Mouse (Mus musculus) brain, adult 2 months (tissue): Measurements from ENCODE around the gene Opn4.

Source experiments
- DNase-seq: peaks from one replicate; pipeline ENCODE4 v3.0.0; 2011; ENCODE audit warnings: low read depth, low spot score

Gene Opn4

DNA sequence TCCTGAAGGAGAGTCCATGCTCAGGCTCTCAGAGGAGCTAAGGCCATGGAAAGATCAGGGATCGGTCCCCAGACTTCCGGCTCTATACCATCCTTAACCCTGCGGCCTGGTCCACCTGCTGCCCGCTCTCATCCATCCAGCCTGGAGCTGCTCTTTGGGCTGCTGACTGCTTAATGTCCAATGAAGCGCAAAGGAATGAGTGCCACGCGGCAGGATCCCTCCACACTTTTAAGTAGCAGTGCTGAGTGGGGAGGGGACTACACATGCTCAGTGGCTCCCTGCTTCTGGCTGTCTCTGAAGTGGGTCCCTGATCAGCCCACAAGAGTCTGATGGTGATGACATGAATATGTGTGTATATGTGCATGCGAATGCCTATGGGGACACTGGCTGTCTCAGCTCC is at the start of gene Opn4:
Opn4 (minus strand) TSS at position 202 of the 400 bp plus-strand sequence.
- no peak for DNase-seq

- no peak for DNase-seq
These were observed 48.0 kb upstream of the Opn4 start for GRCm38 (mm10) chr14:34647870-34648475.

GRCm38 (mm10) chr14:34644140-34644539 is 44.2 kb upstream of the Opn4 start:
- DNase-seq: peak; percentile 8

DNA sequence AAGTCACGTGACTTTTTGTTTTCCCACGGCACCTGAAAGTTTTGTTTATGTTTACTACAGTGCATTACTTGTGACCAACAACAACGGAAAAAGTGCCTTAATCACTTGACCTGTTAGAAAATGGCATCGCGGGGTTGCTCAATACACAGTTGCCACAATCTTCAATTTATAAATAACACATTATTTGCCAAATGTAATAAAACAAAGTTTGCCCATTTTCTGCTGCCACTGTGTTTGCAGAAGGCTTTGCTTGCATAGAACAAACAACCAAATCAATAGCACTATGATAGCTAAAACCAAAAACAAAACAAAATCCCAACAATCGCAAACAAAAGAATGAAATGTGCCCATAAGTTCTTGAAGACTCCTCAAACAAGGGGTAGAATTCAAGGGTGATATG is 35.8 kb upstream of the Opn4 start:
- no peak for DNase-seq

DNA sequence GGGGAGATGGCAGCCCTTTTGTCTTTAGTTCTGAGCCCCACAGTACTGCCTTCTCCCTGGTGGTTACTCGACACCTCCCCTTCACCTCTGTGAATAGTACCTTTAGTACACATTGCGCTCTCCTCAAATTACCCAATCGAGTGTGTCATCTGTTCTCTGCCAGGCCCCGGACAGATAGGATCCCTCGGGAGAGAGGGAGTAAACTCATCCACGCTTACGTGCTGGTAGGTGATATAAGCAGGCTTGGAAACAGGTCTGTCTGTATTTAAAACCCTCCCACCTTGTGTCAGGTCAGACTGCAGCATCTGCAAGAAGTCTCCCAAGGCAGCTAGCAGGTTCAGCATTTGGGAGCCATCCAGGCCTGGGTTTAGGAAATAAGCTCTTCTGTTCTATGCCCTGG is 35.2 kb upstream of the Opn4 start:
- DNase-seq: no peak

GRCm38 (mm10) chr14:34632722-34633448 is 32.9 kb upstream of the Opn4 start:
- DNase-seq: no peak

DNA sequence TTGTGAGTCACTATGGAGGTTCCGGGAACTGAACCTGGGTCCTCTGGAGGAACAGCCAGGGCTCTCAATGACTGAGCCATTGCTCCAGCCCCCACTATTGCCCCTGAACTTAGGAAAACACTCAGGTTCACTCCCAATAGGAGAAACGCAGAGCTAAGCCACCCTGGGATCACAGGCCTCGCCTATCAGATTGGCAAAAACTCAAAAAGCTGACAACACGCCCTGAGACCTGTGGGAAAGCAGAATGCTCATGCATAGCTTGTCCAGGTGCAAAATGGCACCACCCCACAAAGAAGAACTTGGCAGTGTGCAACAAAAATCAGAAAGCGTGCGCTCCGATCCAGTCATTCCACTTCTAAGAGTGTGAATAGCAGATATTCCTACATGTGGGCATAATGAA is 26.9 kb upstream of the Opn4 start:
- no peak for DNase-seq

DNA sequence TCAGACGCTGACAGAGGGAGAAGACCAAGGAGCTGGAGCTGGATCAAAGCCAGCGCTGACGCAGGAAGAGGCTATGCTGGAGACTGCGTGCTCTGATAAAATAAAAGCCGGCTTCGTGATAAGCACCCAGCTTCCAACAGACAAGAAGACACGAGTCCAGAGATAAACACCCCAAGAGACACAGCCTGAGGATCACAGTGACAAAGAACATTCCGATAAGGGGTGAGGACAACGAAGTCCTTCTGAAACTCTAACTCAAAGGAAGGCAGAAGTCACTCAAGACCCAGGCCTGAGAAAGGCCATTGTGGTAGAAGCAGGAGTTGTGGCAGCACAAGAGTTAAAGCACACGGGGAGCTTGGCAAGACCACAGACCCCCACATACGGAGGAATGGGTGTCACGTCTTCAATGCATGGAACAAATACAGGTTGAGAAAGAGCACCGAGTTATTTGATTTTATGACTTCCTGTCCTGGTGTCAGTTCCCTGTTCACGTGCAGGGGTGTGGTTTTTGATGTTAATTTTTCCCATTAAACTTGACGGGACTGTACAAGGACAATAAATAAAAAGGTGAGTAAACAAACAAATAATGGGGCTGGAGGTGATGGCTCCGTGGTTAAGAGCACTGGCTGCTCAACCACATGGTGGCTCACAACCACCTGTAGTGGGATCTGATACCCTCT is 23.7 kb upstream of the Opn4 start:
- DNase-seq: no peak

DNA sequence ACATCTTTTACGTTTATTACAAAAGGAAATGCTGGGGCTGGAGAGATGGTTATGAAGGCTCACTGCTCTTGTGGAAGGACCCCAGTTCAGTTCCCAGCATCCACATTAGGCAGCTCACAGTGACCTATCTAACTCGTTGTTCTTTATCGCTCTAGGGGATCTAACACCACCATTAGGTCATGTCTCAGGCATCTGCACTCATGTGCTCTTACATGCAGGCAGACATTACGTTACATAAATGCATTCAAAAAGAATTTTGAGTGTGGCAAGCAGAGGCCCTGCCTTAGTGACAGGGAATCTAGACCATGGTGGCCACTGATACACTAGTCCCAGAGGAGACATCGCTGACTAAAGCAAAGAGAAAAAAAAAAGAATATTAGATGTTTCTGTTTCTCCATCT is 23.1 kb upstream of the Opn4 start:
- DNase-seq: no peak

DNA sequence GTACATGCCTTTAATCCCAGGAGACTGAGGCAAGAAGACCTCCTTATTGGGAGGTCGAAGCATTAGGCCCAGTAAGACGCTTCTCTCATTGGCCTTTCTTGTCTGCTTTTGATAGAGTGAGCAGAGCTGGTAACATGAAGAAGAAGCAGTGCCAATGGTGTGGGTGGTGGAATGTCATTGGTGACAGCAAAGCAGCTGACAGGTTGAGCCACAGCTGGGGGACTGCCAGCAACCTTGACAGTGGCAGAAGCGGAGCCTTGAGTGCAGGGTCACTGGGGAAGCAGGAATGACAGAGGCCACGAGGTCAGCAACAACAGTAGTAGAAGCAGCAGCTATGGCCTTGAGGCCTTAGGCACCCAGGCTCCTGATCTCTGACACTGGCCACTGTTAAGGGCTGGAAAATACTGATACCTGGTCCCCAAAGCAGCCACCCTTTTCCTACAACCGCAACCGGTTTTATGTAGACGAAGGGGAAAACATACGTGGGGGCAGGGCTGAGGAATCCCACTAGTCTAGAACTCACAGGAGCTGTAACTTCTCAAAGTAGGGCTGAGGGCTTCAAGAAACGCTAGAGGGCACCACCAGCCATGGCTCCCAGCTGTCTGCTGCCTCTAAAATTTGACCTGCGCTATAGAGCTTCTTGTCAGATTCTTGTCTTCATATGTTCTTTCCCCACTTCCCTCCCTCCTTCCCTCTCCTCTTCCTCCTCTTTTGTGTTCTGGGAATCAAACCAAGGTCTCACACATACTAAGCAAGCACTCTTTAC is 20.9 kb upstream of the Opn4 start:
- peak; percentile 58 for DNase-seq

DNA sequence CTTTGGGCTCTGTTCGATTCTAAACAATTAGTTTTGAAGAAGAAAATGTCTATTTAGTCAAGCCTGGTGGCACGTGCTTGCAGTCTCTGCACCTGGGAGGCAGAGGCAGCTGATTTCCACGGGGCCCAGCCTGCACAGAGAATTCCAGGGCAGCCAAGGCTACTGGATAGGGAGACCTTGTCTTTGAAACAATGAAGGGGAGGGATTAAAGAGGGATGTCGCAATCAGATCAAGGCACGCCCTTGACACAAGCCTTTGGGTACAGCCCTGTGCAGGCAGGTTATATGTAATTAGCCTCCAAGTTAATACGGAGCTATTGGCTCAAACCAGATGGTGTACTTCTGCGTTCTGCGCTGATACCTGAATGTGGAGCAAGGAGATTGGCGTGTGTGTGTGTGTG is 18.9 kb upstream of the Opn4 start:
- DNase-seq: no peak

GRCm38 (mm10) chr14:34616821-34617220 is 16.9 kb upstream of the Opn4 start:
- DNase-seq: peak; percentile 94

DNA sequence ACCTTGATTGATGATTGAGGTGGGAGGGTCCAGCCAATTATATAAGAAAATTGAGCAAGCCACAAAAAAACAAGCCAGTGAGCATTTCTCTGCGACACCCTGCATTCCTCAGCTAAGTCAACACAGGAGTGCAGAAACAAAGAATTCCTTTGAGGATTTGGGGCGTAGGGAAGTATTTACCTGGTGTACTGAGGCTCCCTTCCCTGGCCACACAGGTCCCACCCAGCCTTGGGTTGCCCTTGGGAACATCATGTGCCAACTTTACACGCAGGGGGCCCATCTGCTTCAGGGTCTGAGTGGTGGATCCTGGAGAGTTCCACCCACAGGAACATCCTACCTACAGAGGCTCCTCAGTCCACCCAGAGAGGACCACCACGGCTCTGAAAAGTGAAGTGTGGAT is 15.7 kb upstream of the Opn4 start:
- no peak for DNase-seq

- DNase-seq: no peak
These were observed 15.1 kb upstream of the Opn4 start for GRCm38 (mm10) chr14:34615082-34615481.

GRCm38 (mm10) chr14:34614551-34614950 is 14.6 kb upstream of the Opn4 start:
- no peak for DNase-seq

DNA sequence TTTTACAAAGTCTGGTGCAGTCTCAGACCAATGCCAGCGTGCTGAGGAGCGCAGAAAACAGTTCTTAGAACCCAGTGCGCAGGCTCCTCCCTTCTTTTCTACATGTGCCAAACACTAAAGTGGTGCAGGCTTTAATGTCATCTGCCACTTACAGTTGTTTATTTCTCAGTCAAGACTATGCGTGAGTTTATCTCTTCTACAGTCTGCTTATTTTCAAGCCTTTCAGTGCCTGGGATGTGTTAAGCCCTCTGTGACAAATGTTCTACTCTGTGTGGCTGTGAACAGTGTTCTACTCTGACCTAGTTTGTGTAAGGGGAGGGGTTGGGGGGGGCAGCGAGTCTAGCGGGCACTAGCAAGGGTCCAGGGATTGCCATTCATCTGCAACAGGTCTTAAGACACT is 13.6 kb upstream of the Opn4 start:
- no peak for DNase-seq

DNA sequence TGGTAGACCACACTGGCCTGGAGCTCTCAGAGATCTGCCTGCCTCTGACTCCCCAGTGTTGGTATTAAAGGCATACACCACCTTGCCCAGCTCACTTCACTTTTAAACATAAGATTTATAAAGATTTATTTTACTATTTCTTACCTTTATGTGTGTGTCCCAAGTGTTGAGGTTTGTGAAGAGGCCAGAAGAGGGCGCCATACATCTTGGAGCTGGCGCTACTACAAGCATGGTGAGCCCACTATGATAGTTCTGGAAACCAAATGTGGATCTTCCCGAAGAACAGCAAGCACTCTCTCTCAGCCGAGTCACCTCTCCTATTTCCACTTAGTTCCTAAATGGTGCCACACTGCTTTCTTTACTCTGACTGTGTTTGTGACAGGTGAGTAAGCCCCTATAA is 12.3 kb upstream of the Opn4 start:
- DNase-seq: peak; percentile 33

DNA sequence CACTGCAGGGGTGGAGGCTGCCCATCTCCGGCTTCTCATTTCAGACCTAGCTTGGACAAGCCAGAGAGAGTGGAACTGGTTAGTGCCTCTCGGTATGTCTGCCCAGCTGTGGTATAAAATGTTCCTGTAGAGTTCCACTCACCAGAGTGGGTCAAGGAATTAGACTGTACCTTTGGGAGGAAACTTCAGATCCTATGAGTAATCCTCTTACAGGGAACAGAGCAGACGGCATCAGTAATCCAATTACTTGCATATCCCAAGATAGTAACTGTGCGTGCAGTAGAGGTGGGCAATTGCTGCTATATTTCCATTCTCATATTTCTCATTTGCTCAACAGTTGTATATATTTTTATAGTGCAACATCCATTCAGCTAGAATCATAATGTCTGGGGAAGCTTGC is 11.6 kb upstream of the Opn4 start:
- no peak for DNase-seq

- DNase-seq: no peak
These were observed 2.0 kb upstream of the Opn4 start for GRCm38 (mm10) chr14:34601910-34602309.

DNA sequence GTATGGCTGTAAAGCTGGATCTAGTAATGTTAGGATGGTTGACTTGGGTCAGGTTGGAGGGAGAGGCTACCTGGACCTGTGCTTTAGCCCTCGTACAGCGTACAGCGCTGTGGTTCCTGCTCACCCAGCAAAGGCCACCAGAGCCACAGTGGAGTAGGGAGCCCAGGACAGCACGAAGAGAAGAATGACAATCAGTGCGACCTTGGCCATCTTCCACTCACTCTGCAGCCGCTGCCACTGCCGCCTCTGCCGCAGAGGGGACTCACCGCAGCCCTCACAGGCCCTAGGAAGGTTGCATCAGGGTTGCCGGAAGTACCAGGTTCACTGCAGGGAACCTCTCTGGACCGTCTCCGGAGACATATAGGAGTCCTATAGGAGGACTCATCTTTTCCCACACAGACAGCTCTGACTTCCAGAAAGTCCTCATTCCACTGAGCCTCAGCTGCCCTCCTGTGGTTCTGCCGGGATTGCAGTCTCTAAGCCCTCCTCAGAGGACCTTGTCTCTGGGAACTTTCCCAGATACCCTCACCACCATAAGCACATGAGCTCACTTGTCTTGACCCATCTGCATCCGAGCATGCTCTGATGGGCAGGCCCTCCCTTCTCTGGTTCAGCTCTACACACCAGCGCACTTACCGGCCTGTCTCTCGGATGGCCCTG is 4.2 kb downstream of the Opn4 start:
- DNase-seq: peak; percentile 32

GRCm38 (mm10) chr14:34591741-34592535 is 8.0 kb downstream of the Opn4 start:
- DNase-seq: no peak
